Mouse (Mus musculus) layer of hippocampus, postnatal 36 days (tissue): ENCODE data around the gene Hmgb3. TPM values are rescaled to one million over a fixed set of nuclear protein-coding genes. Genes with fewer than 3 reads are reported as not detected.
A peak's percentile ranks its signal among the peaks of the same experiment; 100 is the strongest.
"Not testable (repeated sequence)": the region's sequence is repeated elsewhere in the genome, so short reads cannot be mapped to it uniquely, and the experiment has no call there.

ENCODE experiments used
- DNase-seq, 2 experiments: peaks; one replicate each; pipeline ENCODE4 v3.0.0; 2022
- total RNA-seq, 2 experiments: library from RNA; stranded (reverse); gene quantifications; 2 replicates each; pipeline ENCODE4 v1.2.3; 2021

Gene Hmgb3
- total RNA-seq: 10 to 100 TPM; 14.0 to 19.9 TPM

DNA sequence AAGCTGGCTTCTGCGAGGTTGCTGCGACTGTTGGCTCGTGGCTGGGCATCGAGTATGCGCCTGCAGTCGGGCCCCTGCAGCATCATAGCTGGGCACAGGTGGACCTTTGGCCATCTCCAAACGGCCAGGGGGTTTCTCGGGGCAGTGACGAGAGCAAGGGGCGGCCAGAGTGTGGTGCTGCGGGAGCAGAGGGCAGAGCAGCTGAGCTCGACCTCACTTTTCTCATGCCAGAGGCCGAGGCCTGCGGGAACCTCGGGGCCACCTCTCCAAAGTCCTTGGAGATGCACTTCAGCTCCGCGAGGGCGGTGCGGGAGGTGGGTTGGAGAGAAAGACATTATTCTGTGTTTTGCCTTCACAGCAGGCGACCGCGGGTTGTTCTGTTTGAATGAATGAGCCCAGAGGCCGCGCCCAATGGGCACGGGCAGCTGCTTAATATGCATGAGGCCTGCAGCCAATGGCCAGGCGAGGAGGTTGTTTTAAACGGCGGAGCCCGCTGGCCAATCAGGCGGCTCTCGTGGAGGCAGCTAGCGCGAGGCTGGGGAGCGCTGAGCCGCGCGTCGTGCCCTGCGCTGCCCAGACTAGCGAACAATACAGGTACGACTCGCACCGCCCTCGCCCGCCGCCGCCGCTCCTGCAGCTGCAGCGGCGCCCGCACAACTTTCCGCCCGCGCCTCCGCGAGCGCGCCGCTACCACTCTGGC, at the start of gene Hmgb3:
Gene Hmgb3, plus strand, starts transcription at position 504 of the 700 bp plus-strand sequence.
- peak; percentile 49 to 60 for DNase-seq

DNA sequence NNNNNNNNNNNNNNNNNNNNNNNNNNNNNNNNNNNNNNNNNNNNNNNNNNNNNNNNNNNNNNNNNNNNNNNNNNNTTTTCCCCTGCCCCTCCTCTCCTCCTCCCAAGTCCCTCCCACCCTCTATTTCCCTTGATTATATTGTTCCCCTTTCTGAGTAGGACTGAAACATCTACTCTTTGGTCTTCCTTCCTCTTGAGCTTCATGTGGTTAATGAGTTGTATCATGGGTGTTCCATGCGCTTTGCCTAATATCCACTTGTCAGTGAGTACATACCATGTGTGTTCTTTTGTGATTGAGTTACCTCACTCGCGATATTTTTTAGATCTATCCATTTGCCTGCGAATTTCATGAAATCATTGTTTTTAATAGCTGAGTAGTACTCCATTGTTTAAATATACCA, 49.1 kb upstream of the Hmgb3 start:
- not testable (repeated sequence) for DNase-seq

DNA sequence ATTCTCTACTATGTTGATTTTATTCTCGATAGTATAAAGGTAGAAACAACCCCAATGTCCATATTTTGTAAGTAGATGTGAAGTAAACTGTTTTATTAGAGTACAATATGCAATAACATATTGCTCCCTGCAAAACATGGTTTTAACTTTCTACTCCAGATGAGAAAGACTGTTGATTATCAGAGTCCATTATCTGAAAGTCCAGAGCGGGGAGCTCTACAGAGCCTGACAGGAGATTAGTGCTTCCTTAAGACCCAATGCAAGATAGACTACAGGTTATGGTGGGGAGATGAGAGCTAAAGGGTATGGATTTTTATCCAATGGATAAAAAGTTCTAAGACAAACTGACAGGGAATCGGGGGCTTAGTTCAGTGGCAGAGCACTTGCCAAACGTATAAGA, 36.5 kb upstream of the Hmgb3 start:
- no peak for DNase-seq

DNA sequence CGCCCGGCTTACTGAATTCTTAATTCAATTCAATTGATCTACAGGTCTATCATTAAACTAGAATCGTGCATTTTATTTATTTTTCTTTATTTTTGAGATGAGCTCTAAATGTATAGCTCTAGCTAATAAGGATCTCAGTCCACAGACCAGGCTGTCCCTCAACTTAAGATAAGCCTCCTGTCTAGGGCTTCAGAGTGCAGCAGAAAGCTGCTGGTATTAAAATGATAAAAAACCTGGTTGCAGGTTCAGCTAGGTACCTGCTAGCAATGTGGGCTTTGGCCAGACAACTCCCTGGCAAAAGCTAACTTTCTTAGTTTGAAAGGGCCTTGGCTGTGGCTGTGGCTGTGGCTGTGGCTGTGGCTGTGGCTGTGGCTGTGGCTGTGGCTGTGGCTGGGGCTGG, 32.8 kb upstream of the Hmgb3 start:
- no peak for DNase-seq

DNA sequence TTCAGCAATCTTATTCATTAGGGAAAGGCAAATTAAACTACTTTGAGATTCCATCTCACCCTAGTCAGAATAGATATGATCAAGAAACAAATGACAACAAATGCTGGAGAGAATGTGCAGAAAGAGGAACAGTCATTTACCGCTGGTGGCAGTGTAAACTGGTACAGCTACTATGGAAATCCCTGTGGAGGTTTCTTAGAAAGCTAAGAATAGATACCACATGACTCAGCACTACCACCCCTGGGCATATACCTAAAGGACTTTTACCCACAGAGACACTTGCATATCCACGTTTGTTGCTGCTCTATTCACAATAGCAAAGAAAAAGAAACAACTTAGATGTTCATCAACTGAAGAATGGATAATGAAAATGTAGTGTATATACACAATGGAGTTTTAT, 31.4 kb upstream of the Hmgb3 start:
- DNase-seq: no peak

DNA sequence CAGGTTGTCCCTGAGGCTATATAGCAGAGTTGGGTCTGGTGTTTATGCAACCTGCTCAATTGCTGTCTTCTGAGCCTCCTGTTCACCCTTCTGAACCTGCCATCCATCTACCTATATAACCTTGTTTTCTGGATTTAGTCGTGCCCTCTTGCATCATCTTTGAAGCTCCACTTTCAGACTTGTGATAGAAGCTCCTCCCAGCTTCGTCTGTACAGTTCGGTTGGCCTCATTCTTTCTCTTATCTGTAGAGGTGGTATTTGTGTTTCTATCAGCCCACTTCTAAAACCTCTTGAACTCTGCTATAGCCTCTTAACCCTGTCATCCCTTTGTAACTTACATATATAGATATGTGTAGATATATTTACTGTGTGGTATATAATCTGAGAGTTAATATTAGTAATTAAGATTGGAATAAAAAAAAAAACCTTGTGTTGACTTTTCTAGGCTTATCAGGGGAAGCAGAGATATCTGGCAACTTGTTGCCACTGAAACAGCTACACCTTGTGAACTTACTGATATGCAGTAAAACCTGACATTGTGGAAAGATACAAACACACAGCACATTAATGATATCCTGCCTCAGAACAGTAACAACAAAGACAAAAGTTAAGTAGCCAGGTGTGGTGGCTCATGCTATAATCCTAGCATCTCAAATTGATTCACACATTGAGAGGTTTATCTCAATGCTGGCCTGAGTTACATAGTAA, 30.0 kb upstream of the Hmgb3 start:
- DNase-seq: no peak

DNA sequence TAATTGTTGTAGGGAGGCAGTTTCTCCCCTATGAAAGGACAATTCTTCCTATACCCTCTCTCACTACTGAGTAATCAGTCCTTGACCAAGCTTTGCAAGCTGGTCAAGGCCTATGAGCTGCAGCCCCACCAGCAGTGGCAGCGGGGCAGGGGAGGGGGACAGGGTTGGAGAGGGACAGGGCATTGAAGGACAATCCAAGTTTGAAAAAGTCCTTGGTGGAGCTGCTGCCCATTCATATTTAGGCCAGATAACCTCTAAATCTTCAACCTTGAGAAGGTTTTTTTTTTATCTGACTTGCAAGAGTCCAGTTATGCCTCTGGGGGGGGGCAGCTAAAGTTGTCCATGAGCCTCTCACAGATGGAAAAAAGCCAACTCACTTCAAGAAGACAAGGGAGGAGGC, 28.3 kb upstream of the Hmgb3 start:
- DNase-seq: no peak

DNA sequence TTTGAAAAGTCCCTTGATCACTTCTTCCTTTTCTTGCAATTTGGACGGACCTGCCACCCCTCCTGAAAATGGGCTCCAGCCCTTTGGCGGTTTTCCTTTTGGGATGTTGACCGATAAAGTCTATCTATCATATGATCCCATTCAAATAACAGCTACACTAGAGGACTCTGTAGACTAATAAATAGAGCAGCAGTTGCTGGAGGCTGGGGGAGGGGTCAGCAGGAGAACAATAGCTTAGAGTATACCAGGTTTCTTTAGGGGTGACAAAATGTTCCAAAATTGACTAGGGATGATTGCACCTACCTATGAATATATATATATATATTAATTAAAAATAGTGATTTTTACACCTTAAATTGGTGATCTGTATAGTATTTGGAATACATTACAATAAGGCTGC, 27.6 kb upstream of the Hmgb3 start:
- no peak for DNase-seq

DNA sequence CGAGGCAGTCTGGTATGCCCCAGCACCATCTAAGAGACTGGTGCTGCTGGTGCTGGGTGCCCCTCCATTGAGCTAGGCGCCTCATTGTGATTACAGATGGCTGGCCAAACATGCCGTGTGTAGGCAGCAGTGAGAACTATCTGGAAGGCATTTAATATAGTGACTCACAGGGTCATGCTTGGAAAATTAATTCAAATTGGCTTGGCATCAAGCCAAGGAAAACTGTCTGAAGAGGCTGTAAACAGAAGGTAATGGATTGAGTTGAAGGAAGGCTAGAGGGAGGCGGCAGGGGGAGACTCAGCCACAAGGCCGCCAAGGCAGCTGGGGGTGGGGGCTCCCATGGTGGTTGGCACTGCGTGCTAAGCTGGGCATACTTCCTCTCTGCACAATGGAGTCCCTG, 27.1 kb upstream of the Hmgb3 start:
- DNase-seq: no peak

DNA sequence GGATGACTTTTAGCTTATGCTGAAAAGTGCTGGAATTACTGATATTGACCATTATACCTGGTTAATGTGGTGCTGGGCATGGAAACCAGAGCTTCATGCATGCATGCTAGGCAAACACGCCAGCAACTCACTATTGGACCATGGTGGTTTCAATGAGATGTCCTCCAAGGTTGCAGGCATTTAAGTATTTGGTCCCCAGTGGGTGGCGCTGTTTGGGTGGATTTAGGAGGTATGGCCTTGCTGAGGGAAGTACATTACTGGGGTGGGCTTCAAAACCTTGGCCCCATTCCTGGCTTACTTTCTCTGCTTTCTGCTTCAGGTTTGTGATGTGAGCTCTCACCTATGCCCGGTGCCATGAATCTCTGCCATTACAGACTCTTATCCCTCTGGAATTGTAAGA, 23.1 kb upstream of the Hmgb3 start:
- DNase-seq: no peak

DNA sequence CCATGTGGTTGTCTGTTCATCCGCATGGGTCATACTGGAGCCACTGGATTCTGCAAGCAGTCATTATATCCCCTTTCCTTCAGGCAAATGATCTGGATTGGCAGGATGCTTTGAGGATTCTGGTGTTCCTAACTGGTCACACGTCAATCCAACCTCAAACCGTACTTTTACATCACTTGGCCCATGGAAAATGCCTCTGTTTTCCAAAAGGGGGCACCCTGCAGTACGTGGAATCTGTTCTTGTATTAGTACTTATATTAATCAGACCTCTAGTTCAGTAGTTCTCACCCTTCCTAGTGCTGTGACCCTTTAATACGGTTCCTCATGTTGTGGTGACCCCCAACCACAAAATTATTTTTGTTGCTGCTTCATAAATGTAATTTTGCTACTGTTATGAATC, 21.6 kb upstream of the Hmgb3 start:
- no peak for DNase-seq

DNA sequence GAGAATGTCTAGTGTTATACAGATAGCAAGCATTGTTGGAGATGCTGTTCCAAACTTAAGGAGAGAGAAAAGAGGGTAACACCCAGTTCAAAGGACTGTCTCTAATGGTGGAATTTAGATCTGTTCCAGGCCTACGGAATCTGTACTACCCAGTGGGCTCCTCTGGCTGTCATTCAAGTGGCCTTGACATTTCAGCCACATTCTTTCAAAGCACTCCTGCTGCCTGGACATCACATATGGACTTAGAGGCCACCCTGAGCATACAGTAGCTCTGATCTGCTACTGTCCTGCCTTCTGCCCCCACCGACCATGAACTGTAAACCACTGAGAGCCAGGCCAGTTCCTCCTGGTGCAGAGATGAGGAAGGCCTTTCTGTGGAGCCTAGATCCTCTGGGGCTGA, 17.9 kb upstream of the Hmgb3 start:
- DNase-seq: no peak

DNA sequence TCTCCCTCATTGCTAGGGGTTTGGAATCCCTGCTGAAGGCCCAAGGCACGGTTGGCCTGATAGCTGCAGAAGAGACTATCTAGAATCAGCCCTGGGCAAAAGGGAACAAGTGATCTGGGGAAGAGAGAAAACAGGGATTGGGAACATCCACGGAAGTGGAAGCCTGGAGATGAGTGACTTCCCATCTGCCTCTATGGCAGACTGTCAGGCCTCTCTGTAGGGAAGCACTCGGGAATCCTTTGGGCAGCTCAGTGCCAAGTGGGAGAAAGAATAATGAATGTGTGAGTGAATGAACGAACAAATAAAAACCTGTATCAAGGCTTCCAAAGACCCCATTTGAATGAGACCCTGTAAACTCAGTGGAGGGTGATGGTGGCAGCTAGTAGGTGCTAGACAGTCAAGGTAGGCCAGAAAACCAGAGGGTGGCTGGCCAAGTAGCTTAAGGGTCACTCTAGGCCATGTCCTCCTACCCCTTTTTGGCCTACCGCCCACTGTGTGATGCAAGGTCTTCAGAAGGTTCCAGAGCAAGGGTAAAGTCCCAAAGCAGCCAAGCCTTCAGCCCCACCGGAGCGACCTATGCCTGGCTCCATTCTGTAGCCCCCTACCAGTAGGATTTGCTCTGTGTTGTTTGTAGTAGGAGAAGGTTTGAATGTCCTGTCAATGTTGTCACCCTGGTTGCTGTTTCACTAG, 14.8 kb upstream of the Hmgb3 start:
- no peak for DNase-seq

DNA sequence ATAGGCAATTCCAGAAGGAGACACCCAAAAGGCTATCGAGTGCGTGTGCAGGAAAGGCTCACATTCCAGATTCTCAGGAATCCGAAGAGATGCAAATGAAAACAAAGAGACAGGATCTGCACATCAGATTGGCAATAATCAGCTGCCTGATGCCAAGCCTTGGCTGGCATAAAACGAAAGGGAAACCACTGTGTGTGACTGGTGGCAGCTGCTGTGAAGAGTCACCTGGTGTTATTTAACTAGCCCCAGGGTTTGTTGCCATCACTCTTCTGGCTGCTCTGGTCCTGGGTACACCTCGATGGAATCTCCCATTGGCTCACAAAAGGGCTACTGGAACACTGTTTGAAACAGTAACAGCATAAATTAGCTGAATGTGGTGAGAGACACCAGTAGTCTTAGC, 11.0 kb upstream of the Hmgb3 start:
- no peak for DNase-seq

DNA sequence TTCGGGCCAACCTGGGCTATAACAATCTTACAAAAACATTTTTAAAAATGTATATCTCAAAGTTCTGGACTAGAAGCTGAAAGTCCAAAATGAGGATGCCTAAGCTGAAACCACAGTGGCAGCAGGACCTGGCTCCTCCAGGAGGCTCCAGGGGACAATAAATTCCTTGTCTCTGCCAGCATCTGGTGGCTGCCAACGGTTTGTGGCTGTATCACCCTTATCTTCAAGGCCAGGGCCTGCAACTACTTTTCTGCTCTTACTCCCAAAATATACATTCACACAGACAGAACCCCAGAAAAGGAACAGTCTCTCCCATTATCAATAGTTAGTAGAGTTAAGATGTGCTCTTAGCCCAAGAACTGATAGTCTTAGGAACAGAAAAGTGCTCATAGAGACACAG, 10.6 kb upstream of the Hmgb3 start:
- no peak for DNase-seq

DNA sequence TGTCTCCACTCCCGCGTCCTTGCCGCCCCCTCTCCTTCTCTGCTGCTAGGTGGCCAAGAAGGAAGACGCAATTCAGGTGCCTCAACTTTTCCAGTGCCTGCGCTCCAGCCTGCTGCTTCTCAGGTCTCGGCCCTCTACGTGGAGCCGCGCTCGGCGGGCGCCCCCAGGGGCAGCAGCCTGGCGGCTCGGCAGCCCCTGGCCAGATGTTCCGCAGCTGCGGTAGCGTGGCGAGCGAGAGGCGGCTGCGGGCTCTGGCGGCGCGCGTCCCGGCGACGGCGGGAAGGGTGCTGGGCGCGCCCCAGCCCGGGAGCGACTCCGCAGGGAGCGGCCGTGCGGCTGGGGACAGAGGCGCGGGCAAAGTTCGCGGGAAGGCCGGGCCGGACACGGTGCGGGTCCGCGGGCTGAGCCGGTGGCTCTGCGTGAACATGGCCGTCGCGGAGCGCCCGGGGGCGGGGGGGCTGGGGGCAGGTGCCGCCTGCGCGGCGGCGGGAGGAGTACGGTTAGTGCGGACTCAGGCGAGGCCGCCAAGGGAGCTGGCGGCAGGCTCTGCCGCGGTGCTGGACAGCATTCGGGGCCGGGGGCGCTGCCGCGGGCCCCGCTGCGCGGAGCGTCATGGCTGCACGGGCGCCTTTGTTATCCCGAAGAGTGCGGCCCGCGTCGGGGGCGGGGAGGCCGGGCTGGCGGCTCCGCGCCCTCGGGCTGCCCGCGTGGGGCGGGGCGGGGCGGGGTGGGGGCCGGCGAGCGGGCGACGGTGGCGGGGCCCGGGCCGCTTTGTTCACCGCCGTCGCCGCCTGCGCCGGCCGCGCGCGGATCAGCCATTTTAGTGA, 610 bp downstream of the Hmgb3 start:
- no peak for DNase-seq

DNA sequence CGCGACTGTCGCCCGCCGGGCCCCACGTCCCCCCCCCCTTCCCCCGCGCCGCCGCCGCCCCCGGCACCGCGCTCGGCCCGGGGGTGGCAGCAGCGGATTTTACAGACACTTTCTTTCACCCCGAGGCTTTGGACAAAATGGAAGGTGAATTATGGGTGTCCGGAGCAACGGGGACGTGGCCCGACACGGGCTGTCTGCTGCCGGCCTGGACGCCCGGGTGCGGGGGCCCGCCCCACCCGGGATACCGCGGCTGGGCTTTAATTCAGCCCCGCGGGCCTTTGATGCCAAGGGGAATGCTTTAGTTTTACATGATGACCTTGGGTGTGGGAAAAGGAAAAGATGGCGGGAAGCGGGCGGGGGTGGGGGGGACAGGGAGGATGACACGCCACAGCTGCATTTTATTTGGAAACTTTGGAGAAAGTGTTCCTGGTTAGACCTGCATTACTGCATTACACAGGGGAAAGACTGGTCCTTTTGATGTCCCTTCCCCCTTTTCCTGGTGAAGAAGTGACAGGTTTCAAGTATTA, 1.3 kb downstream of the Hmgb3 start:
- no peak for DNase-seq

DNA sequence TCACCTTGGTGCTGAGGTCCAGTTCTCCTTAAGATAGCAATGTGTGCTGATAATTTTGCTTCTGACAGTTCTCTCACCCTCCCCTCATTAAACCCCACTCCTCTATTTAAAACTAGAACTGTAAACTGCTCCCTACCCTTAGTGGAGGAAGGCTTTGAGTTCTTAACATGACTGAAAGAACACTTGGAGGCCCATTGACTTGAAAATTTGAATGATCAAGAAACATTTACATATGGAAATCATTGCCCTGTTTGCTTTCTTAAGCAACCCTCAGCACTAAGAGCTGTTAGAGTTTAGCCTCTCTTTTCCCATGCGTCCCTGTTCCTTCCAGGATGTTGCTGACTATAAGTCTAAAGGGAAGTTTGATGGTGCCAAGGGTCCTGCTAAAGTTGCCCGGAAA, 3.6 kb downstream of the Hmgb3 start:
- no peak for DNase-seq

DNA sequence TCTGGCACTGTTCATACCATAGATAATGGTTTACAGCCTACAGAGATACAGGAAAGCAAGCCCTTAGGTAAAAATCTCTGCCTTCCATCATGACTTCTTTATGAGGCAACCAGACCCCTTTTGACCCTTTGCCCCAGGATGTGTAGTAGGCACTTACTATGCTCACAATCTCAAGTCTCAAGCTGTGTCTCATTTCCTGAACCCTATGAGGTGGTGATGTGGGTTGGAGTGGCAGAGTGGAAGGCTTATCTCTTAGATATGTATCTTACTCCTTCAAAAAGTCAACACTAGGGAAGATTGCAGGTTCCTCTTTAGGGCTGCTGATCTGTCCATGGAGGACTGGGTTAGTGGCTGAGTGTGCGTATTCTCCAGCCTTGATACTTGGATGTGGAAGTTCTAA, 5.1 kb downstream of the Hmgb3 start:
- DNase-seq: no peak

DNA sequence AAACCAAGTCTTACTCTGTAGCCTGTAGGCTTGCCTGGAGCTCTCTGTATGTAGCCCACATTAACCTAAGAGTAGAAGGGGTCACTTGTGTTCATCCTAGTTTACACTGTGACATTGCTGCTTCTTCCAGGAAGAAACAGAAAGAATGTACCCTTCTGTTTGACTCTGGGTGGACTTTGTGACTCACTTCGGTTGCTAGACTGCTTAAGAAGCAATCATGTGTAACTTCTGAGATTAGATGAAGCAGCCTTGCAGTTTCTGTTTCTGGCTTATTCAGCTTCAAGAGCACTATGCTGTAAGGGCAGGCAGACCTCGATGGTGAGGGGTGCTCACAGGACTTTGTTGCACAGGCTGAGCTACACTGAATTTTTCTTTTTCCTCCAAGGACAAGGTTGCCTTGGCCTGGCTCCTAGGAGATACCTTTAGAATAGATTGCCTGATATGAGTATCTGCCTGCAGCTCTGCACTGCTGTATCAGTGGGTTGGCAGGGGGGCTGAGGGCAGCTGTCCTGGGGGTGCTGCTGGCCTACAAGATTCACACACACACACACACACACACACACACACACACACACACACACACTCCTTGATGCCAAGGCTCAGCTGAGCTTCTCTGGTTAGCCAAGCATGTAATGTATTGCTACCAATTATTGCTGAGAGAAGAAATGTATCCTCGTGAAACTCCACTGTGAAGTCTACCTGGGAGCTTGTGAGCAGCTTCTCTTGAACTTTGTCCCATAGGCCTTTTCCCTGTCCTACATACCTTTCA, 17.6 kb downstream of the Hmgb3 start:
- no peak for DNase-seq

DNA sequence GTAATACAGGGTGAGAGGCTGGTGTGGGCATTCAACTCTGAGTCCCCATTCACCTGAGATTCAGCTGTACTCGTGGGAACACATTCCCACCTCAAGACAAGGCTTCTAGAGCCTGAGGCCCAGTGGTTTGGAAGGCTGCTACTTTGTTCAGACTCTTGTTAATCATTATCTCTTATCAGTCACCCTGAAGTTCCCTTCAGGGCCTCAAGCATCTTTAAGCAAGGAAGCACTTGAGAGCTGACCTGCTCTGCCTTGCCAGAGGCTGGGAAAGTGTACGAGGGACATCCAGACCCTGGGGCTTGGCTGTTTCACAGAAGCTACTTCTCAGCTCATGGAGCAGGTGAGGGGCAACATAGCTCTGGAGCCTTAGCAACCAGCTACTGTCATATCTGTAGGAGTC, 19.8 kb downstream of the Hmgb3 start:
- DNase-seq: no peak

DNA sequence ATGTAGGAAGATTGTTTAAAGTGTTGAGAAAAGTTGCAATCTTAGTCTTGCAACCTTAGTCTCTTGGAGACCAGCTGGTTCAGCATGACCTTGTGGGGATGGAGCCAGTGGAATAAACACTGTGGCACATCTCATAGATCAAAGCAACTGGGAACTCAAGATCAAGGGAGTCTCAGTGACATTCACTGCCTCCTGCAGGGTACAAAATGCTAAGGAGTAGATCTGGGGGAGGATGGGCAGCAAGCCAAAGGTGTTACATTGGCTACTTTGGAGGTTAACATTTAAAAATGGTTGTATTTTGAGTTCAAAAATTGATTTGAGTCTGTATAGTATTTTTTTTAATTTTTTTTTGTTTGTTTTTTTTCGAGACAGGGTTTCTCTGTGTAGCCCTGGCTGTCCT, 33.5 kb downstream of the Hmgb3 start:
- DNase-seq: no peak
